Mouse (Mus musculus): ENCODE results near the gene Nkx2-5.

DNA sequence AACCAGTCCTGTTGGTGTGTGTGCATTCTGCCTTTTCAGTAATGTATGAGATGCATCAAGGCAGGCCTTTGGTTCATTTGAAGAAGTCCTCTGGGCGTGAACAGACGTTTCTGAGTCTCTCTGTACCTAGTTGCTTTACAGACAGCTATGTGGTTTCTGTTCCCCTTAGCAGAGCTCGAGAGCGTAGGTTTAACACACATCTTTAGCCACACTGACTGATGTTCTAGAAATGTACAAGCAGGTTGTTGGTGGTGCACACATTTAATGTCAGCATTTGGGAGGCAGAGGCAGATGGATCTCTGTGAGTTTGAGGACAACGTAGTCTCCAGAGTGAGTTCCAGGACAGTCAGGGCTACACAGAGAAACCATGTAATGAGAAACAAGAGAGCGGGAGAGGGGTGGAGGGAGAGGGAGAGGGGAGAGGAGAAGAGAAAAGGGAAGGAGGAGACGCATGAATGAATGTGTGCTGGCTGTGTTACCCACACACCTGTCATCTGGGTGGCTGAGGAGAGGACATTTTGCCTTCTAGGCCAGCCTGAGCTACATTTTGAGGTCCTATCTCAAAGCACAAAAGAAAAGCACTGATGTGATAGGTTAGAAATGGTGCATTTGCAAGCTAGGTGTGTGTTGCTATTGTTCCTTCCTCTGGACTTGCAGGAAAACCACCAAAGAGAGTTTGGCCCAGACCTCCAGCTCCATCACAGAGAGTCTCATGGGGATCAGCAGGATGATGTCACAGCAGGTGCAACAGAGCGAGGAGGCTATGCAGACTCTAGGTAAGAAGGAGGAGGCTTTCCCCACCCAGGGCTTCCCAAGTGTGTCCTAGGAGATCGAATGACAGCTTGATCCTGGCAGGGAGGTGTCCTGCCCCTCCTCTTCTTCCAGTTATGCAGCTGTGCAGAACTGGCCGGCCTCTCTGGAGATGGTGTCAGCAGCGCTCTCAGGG lies 54.3 kb downstream of the Nkx2-5 start:
- no peak for TF ChIP-seq POLR2A (IDR thresholded peaks at IDR 0.05; ENCODE audit: low read depth, low read length)
- TF ChIP-seq CTCF (IDR thresholded peaks at IDR 0.05; ENCODE audit: borderline replicate concordance, insufficient read depth, low read length) = no peak

Measured in embryonic fibroblast, embryonic 13.5 days (primary cell).